Mouse (Mus musculus): ENCODE measurements around the gene Zfp661.

Gene Zfp661

GRCm38 (mm10) chr2:127530418-127530817, 56.5 kb downstream of the Zfp661 start:
- Histone ChIP-seq H3K9me3 (ENCODE audit: low read length) (no peaks in the 10 kb centered on the region), H3K4me3 (replicated peaks; ENCODE audit: low read length) (no peak overlapping the region), H3K27me3 (ENCODE audit: insufficient read depth, low read length) (peaks cover 16% of the 10 kb centered on the region), H3K4me1 (replicated peaks; ENCODE audit: low read depth, low read length) (peaks cover 18% of the 10 kb centered on the region), H3K36me3 (ENCODE audit: insufficient read depth, low read length) (no peaks in the 10 kb centered on the region)
- TF ChIP-seq CTCF (conservative IDR thresholded peaks at IDR 0.05; ENCODE audit: low read length) (no peak), NANOG (IDR thresholded peaks at IDR 0.05; ENCODE audit: borderline replicate concordance, low read length) (no peak), POU5F1 (IDR thresholded peaks at IDR 0.05; ENCODE audit: borderline replicate concordance, low read length) (no peak)

DNA sequence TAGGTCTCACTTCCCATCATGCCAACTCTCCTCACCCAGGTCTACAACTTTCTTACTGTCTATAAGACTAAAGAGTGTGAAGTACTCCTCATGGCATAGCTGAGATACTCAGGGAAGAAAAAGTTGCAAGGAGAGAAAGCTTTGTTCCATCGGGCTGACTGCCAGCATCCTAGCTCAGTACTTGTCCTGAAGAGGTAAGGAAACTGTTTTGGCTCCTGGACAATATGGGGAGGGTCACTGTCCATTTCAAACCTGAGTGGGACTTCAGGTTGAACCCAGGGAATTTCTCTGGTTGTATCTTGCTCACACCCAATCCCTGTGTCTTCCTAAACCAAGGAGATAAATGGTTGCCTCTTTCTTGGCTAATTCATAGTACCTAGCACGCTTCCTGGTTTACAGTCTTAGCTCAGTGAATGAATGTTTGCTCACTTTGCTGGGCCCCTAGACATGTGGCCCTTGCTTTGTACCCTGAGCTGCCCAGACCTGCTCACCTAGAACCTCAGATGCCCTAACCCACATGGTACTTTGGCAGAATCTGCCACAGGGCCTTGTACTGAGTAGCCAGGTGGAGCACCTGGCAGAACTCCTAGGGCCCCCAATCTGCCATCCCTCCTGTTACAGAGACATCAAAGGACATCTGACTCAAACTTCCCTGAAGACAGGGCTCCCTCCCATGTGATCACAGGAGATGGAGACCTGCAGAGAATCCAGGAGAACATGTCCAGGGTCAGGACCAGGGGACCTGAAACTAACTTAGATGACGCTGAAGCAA, 61.7 kb downstream of the Zfp661 start:
- TF ChIP-seq NANOG (IDR thresholded peaks at IDR 0.05; ENCODE audit: borderline replicate concordance, low read length) (no peak), POU5F1 (IDR thresholded peaks at IDR 0.05; ENCODE audit: borderline replicate concordance, low read length) (no peak), CTCF (conservative IDR thresholded peaks at IDR 0.05; ENCODE audit: low read length) (no peak)
- Histone ChIP-seq H3K9me3 (ENCODE audit: low read length) (no peaks in the 10 kb centered on the region), H3K36me3 (ENCODE audit: insufficient read depth, low read length) (no peaks in the 10 kb centered on the region), H3K4me1 (replicated peaks; ENCODE audit: low read depth, low read length) (peaks cover 27% of the 10 kb centered on the region), H3K4me3 (replicated peaks; ENCODE audit: low read length) (no peak overlapping the region), H3K27me3 (ENCODE audit: insufficient read depth, low read length) (peaks cover 10% of the 10 kb centered on the region; the same call in 1 of the 2 replicates)

All from E14TG2a.4 (cell line).